Mouse (Mus musculus): ENCODE measurements around the gene Noxred1.
"Not testable (repeated sequence)": the region's sequence is repeated elsewhere in the genome, so short reads cannot be mapped to it uniquely, and the experiment has no call there.

Noxred1 gene

GRCm38 (mm10) chr12:87229633-87230032 is 8.9 kb downstream of the Noxred1 start:
- no peak for DNase-seq (ENCODE audit: low spot score in 2 of 2)

- no peak for DNase-seq (ENCODE audit: low spot score in 2 of 2)
Measured at GRCm38 (mm10) chr12:87226801-87227200, 11.7 kb downstream of the Noxred1 start.

- DNase-seq (ENCODE audit: low spot score in 2 of 2): no peak
Measured at GRCm38 (mm10) chr12:87224950-87225349, 13.6 kb downstream of the Noxred1 start.

GRCm38 (mm10) chr12:87219362-87219761 is 19.2 kb downstream of the Noxred1 start:
- DNase-seq (ENCODE audit: low spot score in 2 of 2): no peak

- no peak for DNase-seq (ENCODE audit: low spot score in 2 of 2)
Measured at GRCm38 (mm10) chr12:87217596-87217995, 20.9 kb downstream of the Noxred1 start.

GRCm38 (mm10) chr12:87216053-87216452 is 22.5 kb downstream of the Noxred1 start:
- no peak for DNase-seq (ENCODE audit: low spot score in 2 of 2)

GRCm38 (mm10) chr12:87212844-87213606 is 25.5 kb downstream of the Noxred1 start:
- no peak for DNase-seq (ENCODE audit: low spot score in 2 of 2)

- DNase-seq (ENCODE audit: low spot score in 2 of 2): not testable (repeated sequence)
Measured at GRCm38 (mm10) chr12:87205789-87206188, 32.7 kb downstream of the Noxred1 start.

- DNase-seq (ENCODE audit: low spot score in 2 of 2): no peak
Measured at GRCm38 (mm10) chr12:87201694-87202093, 36.8 kb downstream of the Noxred1 start.

GRCm38 (mm10) chr12:87199973-87200586 is 38.5 kb downstream of the Noxred1 start, which contains the start of gene Tmed8:
TSS of gene Tmed8 (minus strand) at chr12:87200454.
- peak; percentile 73 to 74 for DNase-seq (ENCODE audit: low spot score in 2 of 2)

- DNase-seq (ENCODE audit: low spot score in 2 of 2): peak; percentile 44 to 51
Measured at GRCm38 (mm10) chr12:87199206-87199972, 39.1 kb downstream of the Noxred1 start, which contains the start of gene Samd15. TSS of gene Samd15 (plus strand) at chr12:87199723.

GRCm38 (mm10) chr12:87198792-87199191 is 39.7 kb downstream of the Noxred1 start:
- peak in 1 of 2 experiments; percentile 23 for DNase-seq (ENCODE audit: low spot score in 2 of 2)

- no peak for DNase-seq (ENCODE audit: low spot score in 2 of 2)
Measured at GRCm38 (mm10) chr12:87196310-87196709, 42.2 kb downstream of the Noxred1 start.

- no peak for DNase-seq (ENCODE audit: low spot score in 2 of 2)
Measured at GRCm38 (mm10) chr12:87195069-87195468, 43.5 kb downstream of the Noxred1 start.

GRCm38 (mm10) chr12:87193008-87193407 is 45.5 kb downstream of the Noxred1 start:
- DNase-seq (ENCODE audit: low spot score in 2 of 2): no peak

- DNase-seq (ENCODE audit: low spot score in 2 of 2): no peak
Measured at GRCm38 (mm10) chr12:87177631-87178030, 60.9 kb downstream of the Noxred1 start.

- DNase-seq (ENCODE audit: low spot score in 2 of 2): no peak
Measured at GRCm38 (mm10) chr12:87175194-87175946, 63.2 kb downstream of the Noxred1 start.

Measured in right cerebral cortex, adult 2 months (tissue).